Mouse (Mus musculus) cerebellum, adult 18-20 months (tissue): Measurements from ENCODE around the gene Plin4.
"Not testable (repeated sequence)": the region's sequence is repeated elsewhere in the genome, so short reads cannot be mapped to it uniquely, and the experiment has no call there.

Experiments
- DNase-seq, 2 experiments: peaks; one replicate each; pipeline ENCODE4 v3.0.0; 2021

The Plin4 gene

DNA sequence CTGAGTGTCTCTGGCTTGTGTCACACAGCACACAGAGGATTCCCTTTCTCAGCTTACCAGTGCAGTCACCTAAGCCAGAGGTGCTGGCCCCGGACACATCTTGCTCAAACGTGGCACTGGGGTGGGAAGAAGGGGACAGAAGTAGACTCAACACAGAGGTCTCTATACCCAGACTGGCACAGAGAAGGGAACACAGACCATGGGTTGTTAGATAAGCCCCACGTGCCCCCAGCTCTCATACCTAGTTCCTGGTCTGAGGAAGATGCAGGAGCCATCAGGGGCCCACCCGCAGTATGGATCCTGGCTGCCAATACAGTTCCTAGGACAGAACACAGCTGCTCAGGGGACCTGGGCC, 15.7 kb upstream of the Plin4 start:
- no peak for DNase-seq

DNA sequence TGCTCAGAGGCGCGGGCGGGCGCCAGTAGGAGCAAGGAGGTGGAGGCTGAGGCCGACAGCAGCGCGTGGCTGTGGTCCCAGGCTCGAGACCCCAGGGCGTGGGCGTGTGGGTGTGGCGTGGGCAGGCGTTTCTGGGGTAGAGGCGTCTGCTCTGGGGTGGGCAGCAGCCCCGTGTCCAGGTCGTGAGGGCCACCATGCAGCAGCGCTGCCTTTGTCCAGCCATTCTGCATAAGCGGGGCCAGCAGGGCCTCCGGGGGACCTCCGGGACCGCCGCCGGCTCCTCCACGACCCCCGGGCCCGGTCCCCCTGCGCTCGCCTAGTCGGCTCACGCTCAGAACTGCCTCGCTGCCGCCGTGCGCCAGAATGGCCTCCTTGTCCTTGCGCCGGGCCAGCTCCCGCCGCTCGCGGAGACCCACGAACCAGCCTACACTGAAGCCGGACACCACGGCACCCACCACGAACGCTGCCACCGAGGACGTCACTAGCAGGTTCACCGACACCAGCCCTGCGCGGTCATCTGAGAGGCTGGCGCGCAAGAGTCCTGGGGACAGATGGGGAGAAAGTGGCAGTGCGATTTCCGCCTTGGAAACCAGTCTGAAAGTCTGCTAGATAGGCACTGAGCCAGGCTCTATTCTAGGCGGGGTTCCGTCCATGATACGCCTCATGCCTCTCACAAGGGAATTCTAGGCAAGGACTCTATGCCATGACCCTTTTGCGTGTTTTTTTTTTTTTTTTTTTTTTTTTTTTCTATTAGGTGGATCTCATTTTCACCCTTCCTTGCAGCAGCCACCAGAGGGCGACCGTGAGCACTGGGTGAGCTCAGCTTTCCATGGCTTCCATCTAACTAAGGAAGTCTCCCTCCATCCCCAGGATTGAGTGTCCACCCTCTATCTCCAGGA, 15.0 kb upstream of the Plin4 start:
- DNase-seq: peak; percentile 52 to 72

DNA sequence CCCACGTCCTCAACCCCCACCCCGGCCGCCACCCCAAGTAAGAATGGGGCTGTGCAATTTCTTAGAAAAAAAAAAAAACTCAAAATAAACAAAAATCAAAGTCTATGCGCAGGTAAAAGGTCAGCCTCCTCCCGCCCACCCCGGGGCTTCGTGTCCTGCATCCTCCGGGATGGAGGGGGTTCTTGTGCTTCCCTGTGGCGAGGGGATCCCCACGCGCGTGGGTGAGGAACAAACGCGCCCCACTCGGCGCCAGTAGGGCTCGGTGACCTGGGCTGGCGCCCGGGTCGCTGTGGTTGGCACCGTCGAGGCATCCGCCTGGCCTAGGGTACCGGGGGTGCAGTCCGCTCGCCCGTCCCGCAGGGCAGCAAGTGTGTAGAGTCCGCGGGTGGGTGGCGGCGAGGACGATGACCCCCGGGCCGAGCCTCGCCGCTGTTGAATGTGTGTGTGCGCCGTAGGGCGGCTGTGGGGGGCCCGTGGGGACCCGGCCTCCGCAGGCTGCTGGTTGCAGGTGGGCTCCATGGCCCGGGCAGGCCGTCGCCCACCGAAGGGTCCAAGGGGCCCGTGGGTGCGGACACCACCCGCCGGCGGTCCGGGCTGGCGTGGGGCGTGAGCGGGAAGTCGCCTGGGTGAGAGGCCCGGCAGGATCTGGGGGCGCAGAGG, 14.2 kb upstream of the Plin4 start:
- DNase-seq: no peak

DNA sequence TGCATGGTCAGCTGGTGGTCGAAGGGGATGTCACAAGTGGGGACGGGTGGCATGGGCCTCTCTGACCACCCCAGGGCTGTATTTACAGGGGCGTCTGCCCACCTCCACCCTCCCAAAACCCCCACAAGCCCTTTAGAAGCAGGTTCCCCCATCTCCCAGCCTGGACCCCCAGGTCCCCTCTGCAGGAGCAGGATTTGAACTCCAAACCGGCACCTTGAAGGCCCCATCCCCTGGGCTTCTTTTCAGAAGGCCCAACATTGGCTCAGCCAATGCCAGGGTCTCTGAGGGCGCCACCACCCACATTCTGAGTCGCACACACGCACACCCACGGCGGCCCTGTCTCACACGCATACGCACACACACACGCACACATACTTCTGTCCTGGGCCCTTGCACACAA, 13.6 kb upstream of the Plin4 start:
- no peak for DNase-seq

DNA sequence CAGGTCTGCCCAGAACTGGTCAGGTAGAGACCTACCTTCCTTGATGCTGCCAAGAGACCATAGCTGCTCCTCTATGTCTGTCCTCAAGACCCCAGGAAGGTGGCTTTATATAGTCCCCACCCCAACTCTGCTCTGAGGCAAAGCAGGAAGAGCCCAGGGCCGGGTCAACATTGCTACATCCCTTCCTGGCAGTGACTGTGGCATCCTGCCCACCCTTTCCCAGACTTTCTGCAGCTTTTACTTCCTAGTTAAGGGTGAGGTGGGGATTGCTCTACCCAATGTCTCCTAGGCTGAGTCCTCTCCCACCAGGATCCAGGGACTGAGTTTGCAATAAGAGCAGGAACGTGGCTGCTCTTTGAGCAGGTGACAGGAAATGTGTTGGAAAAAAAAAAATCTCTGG, 12.2 kb upstream of the Plin4 start, which contains the start of gene Lrg1:
Gene Lrg1, minus strand, starts transcription at position 176 of the 400 bp plus-strand sequence.
- DNase-seq: no peak

DNA sequence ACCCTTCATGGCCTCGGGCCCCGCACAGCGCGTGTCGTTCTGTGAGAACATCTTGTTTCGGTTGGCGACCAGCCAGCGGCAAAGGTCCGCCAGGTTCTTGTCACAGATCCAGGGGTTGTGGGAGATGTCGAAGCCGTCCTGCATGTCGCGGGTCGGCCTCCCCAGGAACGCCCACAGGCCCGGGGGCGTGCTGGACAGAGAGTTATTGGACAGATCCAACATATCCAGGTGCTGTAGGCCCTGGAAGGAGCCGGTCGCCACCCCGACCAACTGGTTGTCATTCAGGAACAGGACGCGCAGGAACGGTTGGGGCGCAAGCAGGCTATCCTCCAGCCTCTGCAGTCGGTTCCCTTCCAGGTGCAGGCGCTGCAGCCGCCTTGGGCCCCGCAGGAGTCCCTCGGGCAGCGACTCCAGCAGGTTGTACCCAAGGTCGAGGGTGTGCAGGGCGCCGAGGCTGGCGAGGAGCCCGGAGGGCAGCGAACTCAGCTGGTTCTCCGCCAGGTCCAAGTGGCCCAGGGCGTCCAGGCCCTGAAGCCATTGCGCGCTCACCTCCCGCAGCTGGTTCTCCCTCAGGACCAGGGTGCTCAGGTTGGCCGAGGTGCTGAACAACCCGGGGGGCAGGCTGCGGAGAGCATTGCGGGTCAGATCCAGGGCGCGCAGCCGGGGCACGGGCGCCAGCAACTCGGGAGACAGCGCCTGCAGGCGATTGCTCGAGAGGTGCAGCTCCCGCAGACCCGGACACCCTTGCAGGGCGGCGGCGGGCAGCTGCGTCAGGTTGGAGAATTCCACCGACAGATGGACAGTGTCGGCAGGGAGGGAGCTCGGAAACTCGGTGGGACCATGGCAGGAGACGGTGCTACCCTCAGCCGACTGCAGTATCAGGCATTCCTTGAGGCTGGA, 10.6 kb upstream of the Plin4 start:
- DNase-seq: peak; percentile 61 to 72

DNA sequence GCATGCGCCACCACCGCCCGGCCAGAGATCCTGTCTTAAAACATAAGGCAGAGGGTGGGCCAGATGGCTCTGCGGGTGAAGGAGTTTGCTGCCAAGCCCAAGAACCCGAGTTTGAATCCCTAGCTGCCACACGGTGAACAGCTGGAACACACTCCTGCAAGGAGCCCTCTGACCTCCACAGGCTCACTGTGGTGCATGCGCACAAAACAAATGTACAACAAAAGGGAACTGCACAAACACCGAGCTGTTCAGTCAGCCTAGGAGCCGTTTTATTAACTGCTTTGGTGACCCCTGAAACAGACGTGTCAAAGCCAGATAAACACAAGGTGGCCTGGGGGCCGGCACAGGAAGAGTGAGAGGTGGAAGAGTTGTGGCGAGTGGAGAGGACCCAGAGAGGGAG, 9.8 kb upstream of the Plin4 start:
- DNase-seq: no peak

DNA sequence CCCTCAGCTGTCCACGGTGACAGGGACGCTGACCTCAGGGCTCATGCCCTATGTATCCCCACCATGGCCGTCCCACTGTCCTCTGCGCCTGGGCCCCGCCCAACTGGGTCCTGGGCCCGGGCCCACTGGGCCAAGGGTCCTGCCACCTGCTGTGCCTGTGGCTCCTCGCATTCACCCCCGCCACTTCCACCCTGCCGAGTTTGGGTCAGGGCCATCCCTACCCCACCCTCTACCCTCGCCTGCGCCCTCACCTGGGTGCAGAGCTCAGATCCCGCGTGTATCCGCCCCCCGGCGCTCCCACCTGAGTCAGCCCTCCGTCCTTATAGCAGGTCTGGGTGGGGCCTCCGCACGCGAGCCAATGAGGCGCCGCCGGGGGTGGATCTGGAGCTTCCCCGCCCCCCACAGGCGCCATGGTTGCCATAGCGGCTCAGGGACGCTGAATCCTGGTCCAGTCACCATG, 7.7 kb upstream of the Plin4 start, which contains the start of gene Plin5:
Gene Plin5, minus strand, starts transcription at position 346 of the 460 bp plus-strand sequence.
- DNase-seq: peak in 1 of 2 experiments; percentile 46

DNA sequence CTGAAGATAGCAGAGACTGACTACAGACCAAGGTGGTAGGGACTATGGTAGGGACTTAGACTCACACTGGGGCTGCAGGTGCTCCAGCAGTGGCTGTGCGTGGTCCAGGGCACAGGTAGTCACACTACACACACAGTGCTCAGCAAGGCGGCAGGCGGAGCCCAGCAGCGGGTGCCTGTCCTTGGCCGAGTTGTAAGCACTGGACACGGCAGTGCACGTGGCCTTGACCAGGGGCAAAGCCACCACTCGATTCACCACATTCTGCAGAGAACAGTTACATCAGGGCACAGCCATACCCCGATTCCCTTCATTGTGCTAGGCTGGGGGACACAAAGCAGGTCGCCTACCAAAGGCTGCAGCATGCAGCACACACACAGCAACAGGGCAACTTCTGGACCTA, 6.6 kb upstream of the Plin4 start:
- DNase-seq: no peak

DNA sequence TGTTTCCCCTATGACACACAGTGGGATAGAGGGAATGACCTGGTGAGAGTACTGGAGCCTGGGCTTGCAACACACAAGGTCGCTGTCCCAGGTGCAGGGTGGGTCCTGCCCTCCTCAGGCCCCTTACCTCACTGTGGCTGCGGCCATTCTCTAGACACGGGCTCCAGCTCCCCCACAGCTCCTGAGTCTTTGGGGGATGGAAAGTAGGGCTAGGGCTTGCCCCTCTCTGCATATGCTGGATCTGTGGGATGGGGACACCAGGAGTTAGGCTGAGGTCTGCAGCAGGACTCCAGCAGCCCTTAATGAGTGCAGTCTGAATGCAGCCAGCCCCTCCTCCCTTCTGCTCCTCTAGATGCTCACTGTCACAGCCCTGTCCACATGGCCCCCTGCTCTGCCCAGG, 3.1 kb upstream of the Plin4 start:
- no peak for DNase-seq

DNA sequence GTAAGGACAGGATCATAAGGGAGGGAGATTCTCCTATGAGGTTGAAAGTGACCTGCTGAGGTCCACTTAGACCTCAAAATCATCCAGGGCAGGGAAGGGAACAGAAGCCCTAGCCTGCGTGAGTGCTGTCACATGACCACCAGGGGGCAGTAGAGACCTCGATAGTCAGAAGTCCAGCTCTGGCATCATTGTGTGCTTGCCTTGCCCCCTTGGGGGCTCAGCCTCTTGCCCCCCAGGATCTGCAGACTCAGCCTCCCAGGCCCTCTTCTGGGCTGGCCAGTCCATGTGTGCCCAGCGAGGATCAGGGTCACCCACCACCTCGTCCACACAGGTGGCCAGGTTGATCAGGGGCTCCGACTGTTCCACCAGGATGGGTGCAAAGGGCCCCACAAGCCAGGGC, 2.3 kb upstream of the Plin4 start:
- peak; percentile 76 to 80 for DNase-seq

DNA sequence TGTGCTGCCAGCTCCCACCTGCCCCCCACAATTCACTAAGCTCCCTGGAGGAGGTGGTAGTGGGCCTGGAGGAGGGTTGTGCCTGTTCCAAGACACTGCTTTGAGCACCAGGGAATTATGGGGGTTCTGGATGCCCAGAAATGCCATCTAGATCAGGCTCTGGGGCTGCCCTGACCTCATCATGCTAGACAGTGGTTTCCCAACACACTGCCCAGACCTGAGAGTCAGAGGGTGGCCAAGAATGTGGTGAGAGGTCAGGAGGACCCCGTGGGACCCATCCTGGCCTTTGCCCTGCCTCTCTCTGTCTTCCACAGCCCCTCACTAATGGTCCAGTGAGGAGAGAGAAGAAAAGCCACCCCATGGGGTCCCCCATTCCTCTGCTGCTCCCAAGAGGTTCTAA, 1.4 kb upstream of the Plin4 start:
- no peak for DNase-seq

DNA sequence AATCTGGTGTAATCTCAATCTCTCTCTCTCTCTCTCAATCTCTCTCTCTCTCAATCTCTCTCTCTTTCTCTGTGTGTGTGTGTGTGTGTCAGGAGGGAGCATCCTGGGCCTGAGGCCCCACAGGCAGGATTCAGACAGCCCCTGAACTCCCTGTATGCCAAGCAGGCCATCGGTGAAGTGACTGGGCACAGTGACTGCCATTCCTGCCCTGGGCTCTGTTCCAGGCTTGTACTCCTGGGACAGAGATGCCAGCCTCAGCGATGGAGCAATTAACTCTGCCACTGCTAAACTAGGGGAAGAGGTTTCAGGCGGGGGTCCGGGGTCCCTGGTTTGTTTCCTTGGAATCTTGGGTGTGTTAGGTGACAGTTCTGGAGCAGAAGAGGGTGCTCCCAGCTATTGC, 968 bp upstream of the Plin4 start:
- no peak for DNase-seq

DNA sequence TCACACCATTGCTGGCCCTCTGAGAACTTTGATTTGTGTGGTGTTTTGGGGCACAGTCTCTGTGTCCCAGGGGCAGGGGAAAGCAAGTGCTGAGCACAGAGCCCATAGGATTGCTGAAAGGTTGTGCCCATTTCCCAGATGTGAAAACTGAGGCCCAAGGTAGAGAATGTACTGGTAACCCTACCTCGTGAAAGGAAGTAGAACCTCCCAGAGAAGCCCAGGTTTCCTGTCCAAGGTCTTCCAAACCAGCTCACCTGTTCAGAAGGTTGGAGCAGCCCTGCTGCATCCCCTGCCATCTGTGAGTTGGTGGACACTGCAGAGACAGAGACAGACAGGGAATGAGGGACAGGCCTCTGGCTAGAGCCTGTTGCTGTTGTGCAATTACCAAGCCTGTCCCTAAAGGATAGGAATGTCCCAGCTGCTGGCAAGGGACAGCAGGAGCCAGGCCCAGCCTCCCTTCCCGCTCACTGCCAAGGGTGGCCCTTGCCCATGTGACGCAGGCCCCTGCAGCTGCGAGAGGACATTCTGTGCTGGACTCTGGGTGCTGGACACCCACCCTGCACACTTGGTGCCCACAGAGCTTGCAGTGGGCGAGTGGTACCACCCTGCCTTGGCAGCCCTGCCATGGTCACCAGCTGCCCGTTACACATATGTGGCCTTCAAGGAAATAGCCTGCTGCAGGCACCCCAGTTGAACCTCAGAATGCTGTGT, 1.1 kb downstream of the Plin4 start:
- peak; percentile 48 to 54 for DNase-seq

DNA sequence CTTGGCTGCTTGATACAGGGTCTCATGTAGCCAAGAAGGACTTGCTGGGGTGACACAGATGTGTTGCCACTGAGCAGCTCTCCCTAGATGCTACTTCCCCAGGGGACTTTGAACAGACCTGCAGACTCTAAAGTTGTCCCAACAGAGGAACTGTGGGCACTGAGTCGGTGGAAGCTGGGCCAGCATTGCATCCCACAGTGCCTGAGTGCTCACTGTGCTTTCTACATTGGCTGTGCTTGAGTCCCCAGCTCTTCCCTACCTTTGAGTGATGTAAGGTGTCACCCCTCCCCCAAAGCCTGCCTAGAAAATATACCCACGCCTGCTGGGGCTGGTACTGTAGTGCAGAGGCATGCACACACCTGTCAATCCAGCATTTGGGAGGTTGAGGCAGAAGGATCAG, 1.9 kb downstream of the Plin4 start:
- DNase-seq: no peak

DNA sequence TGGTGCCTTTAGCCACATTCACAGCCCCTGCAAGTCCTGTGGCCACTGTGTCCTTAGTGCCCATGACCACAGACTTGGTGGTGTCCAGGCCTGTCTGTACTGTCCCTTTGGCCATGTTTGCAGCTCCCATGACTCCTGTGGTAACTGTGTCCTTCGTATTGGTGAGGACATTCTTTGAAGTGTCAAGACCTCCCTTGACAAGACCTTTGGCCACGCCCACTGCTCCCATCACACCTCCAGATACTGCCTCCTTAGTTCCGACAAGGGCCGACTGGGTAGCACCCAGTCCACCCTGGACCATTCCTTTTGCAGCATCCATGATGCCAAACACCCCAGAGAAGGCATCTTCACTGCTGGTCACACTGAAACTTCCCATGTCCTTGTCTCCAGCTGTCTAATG, 2.6 kb downstream of the Plin4 start:
- DNase-seq: no peak

DNA sequence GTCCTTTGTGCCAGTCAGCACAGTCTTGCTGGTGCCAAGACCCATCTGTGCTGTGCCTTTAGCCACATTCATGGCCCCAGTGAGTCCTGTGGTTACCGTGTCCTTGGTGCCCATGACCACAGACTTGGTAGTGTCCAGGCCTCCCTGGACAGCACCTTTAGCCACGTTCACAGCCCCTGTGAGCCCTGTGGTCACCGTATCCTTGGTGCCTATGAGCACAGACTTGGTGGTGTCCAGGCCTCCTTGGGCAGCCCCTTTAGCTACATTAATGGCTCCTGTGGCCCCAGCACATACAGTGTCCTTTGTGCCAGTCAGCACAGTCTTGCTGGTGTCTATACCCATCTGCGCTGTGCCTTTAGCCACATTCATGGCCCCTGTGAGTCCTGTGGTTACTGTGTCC, 3.2 kb downstream of the Plin4 start:
- DNase-seq: not testable (repeated sequence)

DNA sequence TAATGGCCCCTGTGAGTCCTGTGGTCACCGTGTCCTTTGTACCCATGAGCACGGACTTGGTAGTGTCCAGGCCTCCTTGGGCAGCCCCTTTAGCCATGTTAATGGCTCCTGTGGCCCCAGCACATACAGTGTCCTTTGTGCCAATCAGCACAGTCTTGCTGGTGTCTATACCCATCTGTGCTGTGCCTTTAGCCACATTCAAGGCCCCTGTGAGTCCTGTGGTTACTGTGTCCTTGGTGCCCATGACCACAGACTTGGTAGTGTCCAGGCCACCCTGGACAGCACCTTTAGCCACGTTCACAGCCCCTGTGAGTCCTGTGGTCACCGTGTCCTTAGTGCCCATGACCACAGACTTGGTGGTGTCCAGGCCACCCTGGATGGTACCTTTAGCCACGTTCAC, 4.8 kb downstream of the Plin4 start:
- not testable (repeated sequence) for DNase-seq

DNA sequence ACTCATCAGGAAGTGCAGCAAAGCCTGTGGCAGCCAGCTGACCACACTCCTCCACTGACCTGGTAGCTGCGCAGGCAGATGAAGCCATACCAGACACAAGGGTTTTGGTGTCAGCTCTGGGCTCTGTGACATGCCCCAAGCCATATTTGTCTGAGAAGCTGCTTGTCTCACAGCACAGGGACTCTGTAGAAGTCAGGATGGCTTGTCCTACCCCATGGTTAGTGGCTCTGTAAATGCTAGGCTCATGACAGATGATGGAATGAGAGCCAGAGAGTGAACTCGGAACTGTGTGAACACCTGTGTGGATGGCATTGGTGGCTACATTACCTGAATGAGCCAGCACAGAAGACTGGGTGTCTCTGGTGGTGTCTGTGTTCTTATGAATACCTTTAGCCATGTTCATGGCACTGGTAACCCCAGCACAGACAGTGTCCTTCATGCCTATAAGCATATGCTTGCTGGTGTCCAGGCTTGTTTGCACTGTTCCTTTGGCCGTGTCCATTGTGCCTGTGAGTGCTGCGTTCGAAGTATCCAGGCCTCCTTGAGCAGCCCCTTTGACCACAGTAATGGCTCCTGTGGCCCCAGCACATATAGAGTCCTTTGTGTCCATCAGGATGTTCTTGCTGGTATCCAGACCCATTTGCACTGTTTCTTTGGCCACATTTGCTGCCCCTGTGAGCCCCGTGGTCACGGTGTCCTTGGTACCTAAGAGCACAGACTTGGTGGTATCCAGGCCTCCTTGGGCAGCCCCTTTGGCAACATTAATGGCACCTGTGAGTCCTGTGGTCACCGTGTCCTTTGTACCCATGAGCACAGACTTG, 5.9 kb downstream of the Plin4 start:
- DNase-seq: no peak

DNA sequence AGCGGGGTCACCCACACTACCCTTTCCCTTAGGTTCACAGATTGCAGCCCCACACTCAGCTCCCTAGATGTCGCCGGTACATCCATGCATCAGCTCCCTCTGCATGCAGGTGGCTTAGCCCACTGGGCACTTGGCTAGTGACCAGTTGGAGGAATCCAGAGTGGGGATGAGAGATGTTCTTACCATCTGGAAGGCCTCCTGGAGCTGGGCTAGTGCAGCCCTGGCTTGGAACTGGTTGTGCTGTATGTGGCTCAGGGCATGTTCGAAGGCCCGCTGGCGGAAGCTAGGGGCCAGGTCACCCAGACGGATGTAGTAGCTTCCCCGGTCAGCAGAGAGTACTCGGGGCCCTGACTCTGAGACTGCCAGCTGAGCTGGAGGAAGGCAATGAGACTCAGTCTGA, 6.7 kb downstream of the Plin4 start:
- DNase-seq: no peak

DNA sequence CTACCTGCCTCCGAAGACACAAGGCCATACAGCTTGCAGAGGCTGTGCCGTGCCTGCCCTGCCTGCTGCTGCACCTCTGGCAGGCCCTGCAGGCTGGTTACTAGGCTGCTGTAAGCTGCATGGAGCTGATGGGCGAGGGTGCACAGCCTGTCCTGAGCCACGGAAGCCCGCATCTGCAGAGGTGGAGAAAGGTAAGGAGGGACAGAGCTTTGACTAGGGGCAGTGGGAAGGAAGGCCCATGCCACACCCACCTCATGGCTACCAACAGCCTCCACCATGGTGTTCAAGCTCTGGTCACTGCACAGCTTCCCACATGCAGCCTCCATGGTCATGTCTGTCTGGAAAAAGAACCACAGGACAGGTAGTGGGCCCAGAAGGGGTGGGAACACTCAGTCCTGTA, 7.4 kb downstream of the Plin4 start:
- no peak for DNase-seq

DNA sequence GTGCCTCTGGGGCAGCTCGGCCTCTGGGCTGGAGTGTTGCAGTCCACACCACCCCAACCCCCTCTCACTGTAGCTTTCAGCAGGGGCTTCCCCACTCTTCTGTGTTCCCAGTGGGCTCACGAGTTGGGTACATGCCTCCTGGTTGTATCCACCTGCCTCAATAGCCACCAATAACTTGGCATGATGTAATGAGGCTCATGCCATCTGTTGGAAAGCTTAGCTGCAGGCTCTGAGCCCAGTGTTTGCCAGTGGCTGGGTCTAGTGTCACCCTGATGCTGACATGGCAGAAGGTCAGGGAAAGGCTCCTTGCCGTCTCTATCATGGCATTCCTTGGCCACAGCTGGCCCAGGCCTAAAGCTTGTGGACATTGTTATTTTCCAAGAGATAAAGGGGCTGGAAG, 8.8 kb downstream of the Plin4 start:
- no peak for DNase-seq
